Mouse (Mus musculus) liver, adult 2 months (tissue): ENCODE results near the gene Lag3. TPM values are rescaled to one million over a fixed set of nuclear protein-coding genes. Genes with fewer than 3 reads are reported as not detected.
A peak's percentile ranks its signal among the peaks of the same experiment; 100 is the strongest.

ENCODE experiments used
- DNase-seq: peaks from one replicate; pipeline ENCODE4 v3.0.0-alpha.2; 2011; ENCODE audit warnings: low read depth, low spot score; ENCODE audit errors: extremely low read depth
- H3K27ac ChIP-seq: fragments of 200-500 bp; replicated peaks from 2 replicates; pipeline ENCODE4 v1.5.1; 2012; ENCODE audit warnings: low read depth, mild to moderate bottlenecking, control low read depth, inconsistent platforms, low read length; ENCODE audit not compliant: insufficient read depth
- H3K27me3 ChIP-seq: fragments of 200-500 bp; 2 replicates; pipeline ENCODE4 v1.6.1; 2012; ENCODE audit warnings: mild to moderate bottlenecking, moderate library complexity, low read length, inconsistent platforms; ENCODE audit not compliant: control insufficient read depth, insufficient read depth
- H3K36me3 ChIP-seq: fragments of 200-500 bp; 2 replicates; pipeline ENCODE4 v1.6.1; 2012; ENCODE audit warnings: low read length, inconsistent platforms; ENCODE audit not compliant: control insufficient read depth, insufficient read depth
- H3K4me1 ChIP-seq: fragments of 200-500 bp; 2 replicates; pipeline ENCODE4 v1.6.1; 2011; ENCODE audit warnings: low read length; ENCODE audit not compliant: control insufficient read depth, insufficient read depth
- H3K4me3 ChIP-seq: fragments of 200-500 bp; 2 replicates; pipeline ENCODE4 v1.5.1; 2011; ENCODE audit warnings: low read depth, mild to moderate bottlenecking, control low read depth, low read length, moderate library complexity; ENCODE audit not compliant: insufficient read depth
- H3K79me2 ChIP-seq: fragments of 200-500 bp; 2 replicates; pipeline ENCODE4 v1.6.1; 2012; ENCODE audit warnings: inconsistent platforms, mild to moderate bottlenecking, low read length, moderate library complexity; ENCODE audit not compliant: control insufficient read depth, insufficient read depth
- H3K9ac ChIP-seq: fragments of 200-500 bp; 2 replicates; pipeline ENCODE4 v1.6.1; 2012; ENCODE audit warnings: low read depth, mild to moderate bottlenecking, control low read depth, inconsistent platforms, low read length
- CTCF ChIP-seq: fragments of 200-500 bp; IDR thresholded peaks from 2 replicates; pipeline ENCODE4 v1.5.1; 2011; ENCODE audit warnings: low read depth, low read length, control low read depth
- POLR2A ChIP-seq: fragments of 200-500 bp; IDR thresholded peaks from 2 replicates; pipeline ENCODE4 v1.6.1; 2011; ENCODE audit warnings: low read length, control low read depth; ENCODE audit not compliant: insufficient read depth; ENCODE audit errors: extremely low read depth
- WGBS: fragments of 180-500 bp; shearing (Covaris S2); methylation state at CpG from one replicate; pipeline ENCODE4 v1.1.7; 2018; 5-methylcytosine and 5-hydroxymethylcytosine counted together
- polyA plus RNA-seq: library from polyadenylated mRNA; depleted of rRNA; stranded (reverse); fragments of >200 nt; gene quantifications from 2 replicates; pipeline ENCODE4 v1.2.3, GENCODE M21; 2012
- total RNA-seq: library from RNA; depleted of rRNA; stranded (reverse); fragments of >200 nt; gene quantifications from 2 replicates; pipeline ENCODE4 v1.2.3, GENCODE M21; 2014

Gene Lag3
- total and polyA plus RNA-seq, 2 experiments = 0.09 to 0.67 TPM

- H3K4me3 ChIP-seq = no peak overlapping the region
- H3K36me3 ChIP-seq = peaks cover 17% of the 10 kb centered on the region
- 91% methylated on average over 7 of the region's 7 CpGs for WGBS
- H3K79me2 ChIP-seq = peaks cover 11% of the 10 kb centered on the region; the same call in 1 of the 2 replicates
- H3K4me1 ChIP-seq = peaks cover 10% of the 10 kb centered on the region; the same call in 1 of the 2 replicates
- no peak for TF ChIP-seq CTCF
- TF ChIP-seq POLR2A = no peak
- H3K27me3 ChIP-seq = no peaks in the 10 kb centered on the region
- no peak overlapping the region for H3K9ac ChIP-seq
- no peak for DNase-seq
- H3K27ac ChIP-seq = no peak overlapping the region
These were observed 23.2 kb upstream of the Lag3 start for GRCm38 (mm10) chr6:124934670-124935069.

GRCm38 (mm10) chr6:124933127-124933526 lies 21.6 kb upstream of the Lag3 start:
- Histone ChIP-seq H3K9ac (no peak overlapping the region), H3K4me3 (no peak overlapping the region), H3K79me2 (peaks cover 11% of the 10 kb centered on the region; the same call in 1 of the 2 replicates), H3K27ac (no peak overlapping the region), H3K27me3 (no peaks in the 10 kb centered on the region), H3K4me1 (peaks cover 14% of the 10 kb centered on the region; the same call in 1 of the 2 replicates), H3K36me3 (peaks cover 17% of the 10 kb centered on the region)
- WGBS = 96% methylated on average over 3 of the region's 3 CpGs
- TF ChIP-seq CTCF (no peak), POLR2A (no peak)
- no peak for DNase-seq

GRCm38 (mm10) chr6:124932314-124932695 lies 20.8 kb upstream of the Lag3 start:
- Histone ChIP-seq H3K4me1 (peaks cover 14% of the 10 kb centered on the region; the same call in 1 of the 2 replicates), H3K4me3 (0 out of 2 replicates have a peak overlapping the region, but pooled peaks have one; percentile 98), H3K9ac (peak overlapping the region; percentile 99), H3K27ac (no peak overlapping the region), H3K36me3 (peaks cover 17% of the 10 kb centered on the region), H3K27me3 (no peaks in the 10 kb centered on the region), H3K79me2 (peaks cover 11% of the 10 kb centered on the region; the same call in 1 of the 2 replicates)
- DNase-seq = no peak
- WGBS = 44% methylated on average over 12 of the region's 12 CpGs
- TF ChIP-seq CTCF (no peak), POLR2A (no peak)

GRCm38 (mm10) chr6:124931525-124932313 lies 20.2 kb upstream of the Lag3 start:
- Histone ChIP-seq H3K27ac (peak overlapping the region; percentile 88), H3K4me1 (peaks cover 14% of the 10 kb centered on the region; the same call in 1 of the 2 replicates), H3K9ac (peak overlapping the region; percentile 99), H3K4me3 (peak overlapping the region; percentile 98), H3K27me3 (no peaks in the 10 kb centered on the region), H3K79me2 (peaks cover 11% of the 10 kb centered on the region; the same call in 1 of the 2 replicates), H3K36me3 (peaks cover 17% of the 10 kb centered on the region)
- TF ChIP-seq CTCF (peak; percentile 17; the same call in 1 of the 2 replicates), POLR2A (no peak)
- under 1% methylated on average over 40 of the region's 48 CpGs for WGBS
- no peak for DNase-seq

- H3K79me2 ChIP-seq = peaks cover 11% of the 10 kb centered on the region; the same call in 1 of the 2 replicates
- TF ChIP-seq CTCF (peak; percentile 98), POLR2A (peak; percentile 92)
- 1% methylated on average over 55 of the region's 64 CpGs for WGBS
- H3K36me3 ChIP-seq = peaks cover 14% of the 10 kb centered on the region
- H3K4me1 ChIP-seq = peaks cover 20% of the 10 kb centered on the region; the same call in 1 of the 2 replicates
- no peaks in the 10 kb centered on the region for H3K27me3 ChIP-seq
- peak within 1 kb of the TSS; percentile 98 for H3K4me3 ChIP-seq
- DNase-seq = peak; percentile 96
- H3K9ac ChIP-seq = peak within 1 kb of the TSS; percentile 99
- peak within 1 kb of the TSS; percentile 99 for H3K27ac ChIP-seq
These were observed 19.4 kb upstream of the Lag3 start, which contains the start of gene Mlf2 for GRCm38 (mm10) chr6:124930754-124931524. Mlf2 (plus strand) TSS chr6:124931386.
